Mouse (Mus musculus) heart, embryonic 10.5 days (tissue): Measurements from ENCODE around the gene Pbld2. TPM values are rescaled to one million over a fixed set of nuclear protein-coding genes. Genes with fewer than 3 reads are reported as not detected.

ENCODE experiments used
- DNase-seq: peaks from one replicate; pipeline ENCODE4 v3.0.0-alpha.2; 2017; ENCODE audit warnings: low spot score
- H3K27ac ChIP-seq: fragments of 300-500 bp; sonication (generic); 2 replicates; pipeline ENCODE4 v1.5.1; 2016; ENCODE audit warnings: mild to moderate bottlenecking
- H3K27me3 ChIP-seq: fragments of 300-500 bp; sonication (generic); 2 replicates; pipeline ENCODE4 v1.6.1; 2016; ENCODE audit warnings: mild to moderate bottlenecking; ENCODE audit not compliant: poor library complexity, insufficient read depth, severe bottlenecking
- H3K36me3 ChIP-seq: fragments of 300-500 bp; sonication (generic); 2 replicates; pipeline ENCODE4 v1.6.1; 2016; ENCODE audit warnings: mild to moderate bottlenecking, moderate library complexity
- H3K4me1 ChIP-seq: fragments of 300-500 bp; sonication (generic); 2 replicates; pipeline ENCODE4 v1.6.1; 2016; ENCODE audit warnings: mild to moderate bottlenecking
- H3K4me3 ChIP-seq: fragments of 300-500 bp; sonication (generic); 2 replicates; pipeline ENCODE4 v1.5.1; 2016; ENCODE audit warnings: mild to moderate bottlenecking, moderate library complexity
- H3K9me3 ChIP-seq: fragments of 300-500 bp; sonication (generic); 2 replicates; pipeline ENCODE4 v1.6.1; 2016; ENCODE audit warnings: mild to moderate bottlenecking, moderate library complexity
- WGBS: fragments of 180-500 bp; shearing (Covaris S2); methylation state at CpG from one replicate; pipeline ENCODE4 v1.1.7; 2016; 5-methylcytosine and 5-hydroxymethylcytosine counted together
- polyA plus RNA-seq: library from polyadenylated mRNA; unstranded; fragments of >200 nt; fragmentation: Nextera tagmentation; extraction: Ambion mirVana; gene quantifications from 2 replicates; pipeline ENCODE4 v1.2.1, GENCODE M21; 2016

The Pbld2 gene
- polyA plus RNA-seq, 1 experiment from 2014 or later = 0.77 TPM

- DNase-seq = no peak
- no peaks in the 10 kb centered on the region for H3K4me1 ChIP-seq
- no peak overlapping the region for H3K27ac ChIP-seq
- no peak overlapping the region for H3K4me3 ChIP-seq
- H3K9me3 ChIP-seq = no peaks in the 10 kb centered on the region
- peaks cover 94% of the 10 kb centered on the region for H3K36me3 ChIP-seq
- 85% methylated on average over 4 of the region's 4 CpGs for WGBS
- H3K27me3 ChIP-seq = no peaks in the 10 kb centered on the region
Observed at GRCm38 (mm10) chr10:63010268-63010667, 13.8 kb upstream of the Pbld2 start.

DNA sequence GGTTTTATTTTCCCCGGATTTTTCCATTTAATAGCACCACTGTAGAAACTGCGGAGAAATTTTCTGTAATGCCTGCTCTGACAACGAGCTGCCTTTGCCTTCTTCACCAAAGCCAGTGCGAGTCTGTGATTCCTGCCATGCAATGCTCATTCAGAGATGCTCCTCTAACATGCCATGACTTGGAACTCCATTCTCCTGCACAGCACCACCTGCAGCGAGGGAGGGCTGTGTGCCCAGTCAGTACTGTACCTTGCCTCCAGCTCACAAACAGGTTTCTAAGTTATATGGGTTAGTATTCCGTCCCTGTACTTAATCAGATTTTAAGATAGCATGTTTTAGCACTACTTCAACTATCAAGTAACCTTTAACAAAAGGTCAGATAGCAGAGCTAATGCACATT is 12.6 kb upstream of the Pbld2 start:
- no peak for DNase-seq
- Histone ChIP-seq H3K27me3 (no peaks in the 10 kb centered on the region), H3K4me3 (no peak overlapping the region), H3K36me3 (peaks cover 95% of the 10 kb centered on the region), H3K27ac (no peak overlapping the region), H3K4me1 (no peaks in the 10 kb centered on the region), H3K9me3 (no peaks in the 10 kb centered on the region)
- 86% methylated on average over 6 of the region's 6 CpGs for WGBS

DNA sequence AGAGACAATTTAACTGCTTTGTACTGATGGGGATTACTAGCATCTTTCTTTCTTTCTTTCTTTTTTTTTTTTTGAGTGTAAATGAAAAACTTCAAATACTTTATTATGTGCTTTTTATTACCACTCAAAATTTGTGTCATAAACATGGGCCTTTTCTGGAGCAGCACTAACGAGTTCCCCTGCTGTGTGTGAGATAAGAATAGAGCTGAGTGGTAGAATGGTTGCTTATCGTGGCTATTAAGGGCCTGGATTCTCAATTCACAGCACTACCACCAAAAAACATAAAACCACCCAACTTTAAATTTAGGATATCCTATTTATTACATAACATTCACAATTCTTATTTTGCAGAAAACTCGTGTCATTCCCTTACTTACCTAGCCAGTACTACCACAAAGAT is 10.6 kb upstream of the Pbld2 start:
- no peak overlapping the region for H3K27ac ChIP-seq
- WGBS = 76% methylated on average over 3 of the region's 3 CpGs
- no peaks in the 10 kb centered on the region for H3K9me3 ChIP-seq
- DNase-seq = no peak
- H3K27me3 ChIP-seq = no peaks in the 10 kb centered on the region
- no peaks in the 10 kb centered on the region for H3K4me1 ChIP-seq
- peaks cover 93% of the 10 kb centered on the region for H3K36me3 ChIP-seq
- H3K4me3 ChIP-seq = no peak overlapping the region

- no peak for DNase-seq
- Histone ChIP-seq H3K36me3 (peaks cover 90% of the 10 kb centered on the region), H3K4me1 (no peaks in the 10 kb centered on the region), H3K4me3 (no peak overlapping the region), H3K9me3 (no peaks in the 10 kb centered on the region), H3K27me3 (no peaks in the 10 kb centered on the region), H3K27ac (no peak overlapping the region)
- 87% methylated on average over 9 of the region's 9 CpGs for WGBS
Observed at GRCm38 (mm10) chr10:63014168-63014567, 9.9 kb upstream of the Pbld2 start.

DNA sequence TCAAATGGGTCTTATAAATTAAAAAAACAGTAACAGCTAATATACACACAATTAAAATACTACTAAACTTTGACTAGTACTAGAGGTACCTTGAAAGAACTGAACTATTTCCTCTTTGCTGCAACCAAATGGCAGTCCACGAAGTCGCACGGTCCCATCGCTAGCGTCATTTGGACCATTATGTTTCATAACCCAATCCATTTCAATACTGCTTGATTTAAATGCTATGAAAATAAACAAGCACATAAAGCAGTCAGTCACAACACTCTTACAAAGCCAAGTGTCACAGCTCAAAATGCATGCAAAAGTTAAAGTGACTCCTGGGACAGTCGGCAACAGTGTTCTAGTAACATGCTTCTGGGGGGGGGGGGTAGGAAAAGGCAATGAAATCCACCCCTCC is 4.8 kb upstream of the Pbld2 start:
- WGBS = 93% methylated on average over 6 of the region's 6 CpGs
- H3K36me3 ChIP-seq = peaks cover 42% of the 10 kb centered on the region

GRCm38 (mm10) chr10:63021702-63022101 is 2.4 kb upstream of the Pbld2 start:
- Histone ChIP-seq H3K4me1 (peaks cover 14% of the 10 kb centered on the region), H3K27ac (no peak overlapping the region), H3K36me3 (peaks cover 18% of the 10 kb centered on the region), H3K9me3 (no peaks in the 10 kb centered on the region), H3K4me3 (peak overlapping the region; percentile 89), H3K27me3 (no peaks in the 10 kb centered on the region)
- DNase-seq = no peak
- WGBS = 66% methylated on average over 4 of the region's 4 CpGs

More for the DNA sequence above, 4.8 kb upstream of the Pbld2 start:
- H3K27ac ChIP-seq = no peak overlapping the region
- H3K27me3 ChIP-seq = no peaks in the 10 kb centered on the region
- peaks cover 11% of the 10 kb centered on the region for H3K4me1 ChIP-seq
- no peak overlapping the region for H3K4me3 ChIP-seq
- DNase-seq = no peak
- H3K9me3 ChIP-seq = no peaks in the 10 kb centered on the region

- Histone ChIP-seq H3K9me3 (no peaks in the 10 kb centered on the region), H3K27me3 (no peaks in the 10 kb centered on the region), H3K27ac (peak overlapping the region; percentile 100), H3K4me1 (peaks cover 14% of the 10 kb centered on the region), H3K36me3 (peaks cover 8% of the 10 kb centered on the region), H3K4me3 (peak overlapping the region; percentile 89)
- under 1% methylated on average over 27 of the region's 27 CpGs for WGBS
- no peak for DNase-seq
Observed at GRCm38 (mm10) chr10:63022541-63023120, 1.5 kb upstream of the Pbld2 start.

- Histone ChIP-seq H3K36me3 (peaks cover 2% of the 10 kb centered on the region; the same call in 1 of the 2 replicates), H3K9me3 (no peaks in the 10 kb centered on the region), H3K27me3 (no peaks in the 10 kb centered on the region), H3K4me3 (peak overlapping the region; percentile 89), H3K27ac (peak overlapping the region; percentile 100), H3K4me1 (peaks cover 14% of the 10 kb centered on the region)
- WGBS = under 1% methylated on average over 66 of the region's 68 CpGs
- peak; percentile 88 for DNase-seq
Observed at GRCm38 (mm10) chr10:63023121-63023748, 880 bp upstream of the Pbld2 start.

DNA sequence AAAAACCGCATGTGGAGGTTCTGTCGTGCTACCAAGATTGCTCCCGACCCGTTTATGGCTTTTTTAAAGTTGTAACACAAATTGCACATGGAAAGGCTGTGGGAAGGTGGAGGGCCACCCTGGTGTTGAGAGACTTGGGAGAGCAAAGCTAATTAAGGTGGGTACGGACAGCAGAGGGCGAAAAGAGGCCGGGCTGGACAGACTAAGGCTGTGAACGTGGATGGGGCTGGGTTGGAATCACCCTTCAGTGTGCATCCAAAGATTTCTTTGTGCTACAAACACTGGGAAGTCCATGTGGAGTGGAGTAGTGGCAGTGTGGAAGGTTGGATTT is 430 bp downstream of the Pbld2 start:
- Histone ChIP-seq H3K4me3 (peak overlapping the region; percentile 89), H3K4me1 (peaks cover 14% of the 10 kb centered on the region), H3K9me3 (no peaks in the 10 kb centered on the region), H3K27me3 (no peaks in the 10 kb centered on the region), H3K36me3 (no peaks in the 10 kb centered on the region), H3K27ac (peak overlapping the region; percentile 100)
- DNase-seq = peak; percentile 89
- WGBS = under 1% methylated on average over 8 of the region's 8 CpGs

GRCm38 (mm10) chr10:63025016-63025415 is 901 bp downstream of the Pbld2 start:
- Histone ChIP-seq H3K4me3 (peak overlapping the region; percentile 89), H3K27me3 (no peaks in the 10 kb centered on the region), H3K4me1 (peaks cover 14% of the 10 kb centered on the region), H3K9me3 (no peaks in the 10 kb centered on the region), H3K36me3 (no peaks in the 10 kb centered on the region), H3K27ac (peak overlapping the region; percentile 100)
- WGBS = 56% methylated on average over 2 of the region's 2 CpGs
- no peak for DNase-seq

- Histone ChIP-seq H3K4me3 (0 out of 2 replicates have a peak overlapping the region, but pooled peaks have one; percentile 89), H3K36me3 (no peaks in the 10 kb centered on the region), H3K27me3 (no peaks in the 10 kb centered on the region), H3K27ac (peak overlapping the region; percentile 100), H3K9me3 (no peaks in the 10 kb centered on the region), H3K4me1 (peaks cover 14% of the 10 kb centered on the region)
- 75% methylated on average over 6 of the region's 6 CpGs for WGBS
- no peak for DNase-seq
Observed at GRCm38 (mm10) chr10:63025491-63026011, 1.4 kb downstream of the Pbld2 start.

GRCm38 (mm10) chr10:63026156-63026794 is 2.2 kb downstream of the Pbld2 start:
- DNase-seq = no peak
- Histone ChIP-seq H3K27me3 (no peaks in the 10 kb centered on the region), H3K4me3 (no peak overlapping the region), H3K36me3 (no peaks in the 10 kb centered on the region), H3K4me1 (peaks cover 10% of the 10 kb centered on the region), H3K27ac (no peak overlapping the region), H3K9me3 (no peaks in the 10 kb centered on the region)
- WGBS = 68% methylated on average over 8 of the region's 8 CpGs

GRCm38 (mm10) chr10:63026795-63027160 is 2.7 kb downstream of the Pbld2 start:
- H3K4me3 ChIP-seq = no peak overlapping the region

More at GRCm38 (mm10) chr10:63026795-63027160, 2.7 kb downstream of the Pbld2 start:
- H3K9me3 ChIP-seq = no peaks in the 10 kb centered on the region
- H3K27ac ChIP-seq = no peak overlapping the region
- peaks cover 5% of the 10 kb centered on the region for H3K4me1 ChIP-seq
- WGBS = 87% methylated on average over 6 of the region's 6 CpGs
- H3K27me3 ChIP-seq = no peaks in the 10 kb centered on the region
- DNase-seq = no peak
- no peaks in the 10 kb centered on the region for H3K36me3 ChIP-seq
